Mouse (Mus musculus) retina, postnatal 7 days (tissue): Measurements from ENCODE around the gene Ergic1.

Experiments used
- DNase-seq: peaks from one replicate; pipeline ENCODE4 v3.0.0-alpha.2; 2012; ENCODE audit warnings: low read depth, low spot score

Ergic1 gene

GRCm38 (mm10) chr17:26598845-26599244, 37.6 kb downstream of the Ergic1 start:
- DNase-seq = no peak

- DNase-seq = no peak
Measured at GRCm38 (mm10) chr17:26600913-26601447, 39.7 kb downstream of the Ergic1 start.

GRCm38 (mm10) chr17:26601514-26601913, 40.2 kb downstream of the Ergic1 start:
- no peak for DNase-seq

- DNase-seq = no peak
Measured at GRCm38 (mm10) chr17:26601926-26602325, 40.6 kb downstream of the Ergic1 start.

- DNase-seq = no peak
Measured at GRCm38 (mm10) chr17:26602371-26602885, 41.1 kb downstream of the Ergic1 start.

- DNase-seq = no peak
Measured at GRCm38 (mm10) chr17:26603311-26603710, 42.0 kb downstream of the Ergic1 start.

- no peak for DNase-seq
Measured at GRCm38 (mm10) chr17:26605636-26606035, 44.3 kb downstream of the Ergic1 start.

GRCm38 (mm10) chr17:26606516-26606915, 45.2 kb downstream of the Ergic1 start:
- no peak for DNase-seq

- no peak for DNase-seq
Measured at GRCm38 (mm10) chr17:26608348-26608747, 47.1 kb downstream of the Ergic1 start.

GRCm38 (mm10) chr17:26608877-26609276, 47.6 kb downstream of the Ergic1 start:
- no peak for DNase-seq

GRCm38 (mm10) chr17:26609820-26610219, 48.5 kb downstream of the Ergic1 start:
- no peak for DNase-seq

GRCm38 (mm10) chr17:26611328-26611727, 50.0 kb downstream of the Ergic1 start:
- no peak for DNase-seq

- DNase-seq = no peak
Measured at GRCm38 (mm10) chr17:26611918-26612317, 50.6 kb downstream of the Ergic1 start.

GRCm38 (mm10) chr17:26614286-26614685, 53.0 kb downstream of the Ergic1 start:
- DNase-seq = no peak

- DNase-seq = no peak
Measured at GRCm38 (mm10) chr17:26614708-26615486, 53.6 kb downstream of the Ergic1 start.

- no peak for DNase-seq
Measured at GRCm38 (mm10) chr17:26616696-26617095, 55.4 kb downstream of the Ergic1 start.

GRCm38 (mm10) chr17:26618498-26618897, 57.2 kb downstream of the Ergic1 start:
- no peak for DNase-seq

- DNase-seq = no peak
Measured at GRCm38 (mm10) chr17:26619577-26619976, 58.3 kb downstream of the Ergic1 start.

GRCm38 (mm10) chr17:26620292-26620691, 59.0 kb downstream of the Ergic1 start:
- DNase-seq = no peak

- DNase-seq = no peak
Measured at GRCm38 (mm10) chr17:26620786-26621766, 59.8 kb downstream of the Ergic1 start.

- DNase-seq = no peak
Measured at GRCm38 (mm10) chr17:26621912-26622311, 60.6 kb downstream of the Ergic1 start.

GRCm38 (mm10) chr17:26623991-26624390, 62.7 kb downstream of the Ergic1 start:
- DNase-seq = no peak
